ENCODE assay signal across 7 mouse cellular contexts in genomic region chr8:71475702-71476075, GRCm38 (mm10). TPM values are rescaled to one million over a fixed set of nuclear protein-coding genes. Genes with fewer than 3 reads are reported as not detected.
DNase-seq lines count a peak whose midpoint lies in the region; ATAC-seq and TF ChIP-seq lines count a peak whose summit lies in the region.

No protein-coding gene starts in this region.

- no peaks in the 10 kb centered on the region for H3K9me3 ChIP-seq in embryonic facial prominence, embryonic 15.5 days (replicated peaks)
- H3K9me3 ChIP-seq in intestine, postnatal 0 days (ENCODE audit: control insufficient read depth), result no peaks in the 10 kb centered on the region
- no peaks in the 10 kb centered on the region for H3K9me3 ChIP-seq in neural tube, embryonic 15.5 days (replicated peaks)

- peak overlapping the region; percentile 89 for H3K27ac ChIP-seq in embryonic facial prominence, embryonic 15.5 days (replicated peaks)
- H3K27ac ChIP-seq in intestine, postnatal 0 days (ENCODE audit: low read depth, low read length), result no peak overlapping the region; the same call in 1 of the 2 replicates
- peak overlapping the region; percentile 93 for H3K27ac ChIP-seq in neural tube, embryonic 15.5 days (replicated peaks)

- no peaks in the 10 kb centered on the region for H3K27me3 ChIP-seq in embryonic facial prominence, embryonic 15.5 days
- no peaks in the 10 kb centered on the region for H3K27me3 ChIP-seq in intestine, postnatal 0 days (replicated peaks; ENCODE audit: control insufficient read depth, insufficient read depth, low read length)
- H3K27me3 ChIP-seq in neural tube, embryonic 15.5 days (replicated peaks), result no peaks in the 10 kb centered on the region

- peaks cover 23% of the 10 kb centered on the region for H3K4me1 ChIP-seq in embryonic facial prominence, embryonic 15.5 days
- H3K4me1 ChIP-seq in intestine, postnatal 0 days (replicated peaks; ENCODE audit: control insufficient read depth, insufficient read depth, low read length), result no peaks in the 10 kb centered on the region; the same call in 1 of the 2 replicates
- peaks cover 30% of the 10 kb centered on the region for H3K4me1 ChIP-seq in neural tube, embryonic 15.5 days

- peak overlapping the region; percentile 37; the same call in 1 of the 2 replicates for H3K9ac ChIP-seq in embryonic facial prominence, embryonic 15.5 days
- 0 out of 2 replicates have a peak overlapping the region, but pooled peaks have one; percentile 64 for H3K9ac ChIP-seq in intestine, postnatal 0 days (ENCODE audit: low read depth, low read length)
- H3K9ac ChIP-seq in neural tube, embryonic 15.5 days (replicated peaks), result peak overlapping the region; percentile 65

- peaks cover 67% of the 10 kb centered on the region for H3K36me3 ChIP-seq in embryonic facial prominence, embryonic 15.5 days
- H3K36me3 ChIP-seq in intestine, postnatal 0 days (ENCODE audit: control insufficient read depth, insufficient read depth), result peaks cover 35% of the 10 kb centered on the region
- H3K36me3 ChIP-seq in neural tube, embryonic 15.5 days, result peaks cover 70% of the 10 kb centered on the region

- H3K4me2 ChIP-seq in embryonic facial prominence, embryonic 15.5 days (replicated peaks), result peak overlapping the region; percentile 72
- peak overlapping the region; percentile 85 for H3K4me2 ChIP-seq in intestine, postnatal 0 days (replicated peaks; ENCODE audit: low read depth)
- peak overlapping the region; percentile 81 for H3K4me2 ChIP-seq in neural tube, embryonic 15.5 days

- 22% methylated on average over 4 of the region's 4 CpGs for WGBS in embryonic facial prominence, embryonic 15.5 days
- 22% methylated on average over 4 of the region's 4 CpGs for WGBS in intestine, postnatal 0 days
- WGBS in neural tube, embryonic 15.5 days, result 31% methylated on average over 4 of the region's 4 CpGs

- peak; percentile 21 for DNase-seq in kidney, postnatal 10 days
- no peak for DNase-seq in kidney, postnatal 36 days
- no peak for DNase-seq in thymus, postnatal 14 days
- no peak for DNase-seq in layer of hippocampus, postnatal 25 days (ENCODE audit: extremely low spot score in 1 of 2, low spot score in 1 of 2)

- H3K4me3 ChIP-seq in embryonic facial prominence, embryonic 15.5 days (replicated peaks), result peak overlapping the region; percentile 67
- H3K4me3 ChIP-seq in intestine, postnatal 0 days (ENCODE audit: low read depth, low read length), result peak overlapping the region; percentile 65
- H3K4me3 ChIP-seq in neural tube, embryonic 15.5 days (replicated peaks), result peak overlapping the region; percentile 56

- ATAC-seq in embryonic facial prominence, embryonic 15.5 days (ENCODE audit: insufficient number of reproducible peaks, low FRiP score, low TSS enrichment, low read depth), result no peak
- no peak for ATAC-seq in intestine, postnatal 0 days
- ATAC-seq in neural tube, embryonic 15.5 days (ENCODE audit: low FRiP score), result peak; percentile 5; the same call in 1 of the 2 replicates

- TF ChIP-seq CTCF in intestine, postnatal 0 days (IDR thresholded peaks at IDR 0.05; ENCODE audit: low read depth), result no peak

RNA-seq across cellular contexts. Expression of gene Dda1, which starts 6.7 kb away (rescaled TPM):
- 105 and 112 TPM in 2 replicates for polyA plus RNA-seq in embryonic facial prominence, embryonic 15.5 days (2015; fragmentation: Nextera tagmentation; extraction: Ambion mirVana)
- polyA plus RNA-seq in intestine, postnatal 0 days (2015; fragmentation: Nextera tagmentation; extraction: Ambion mirVana), result 82.8 and 91.7 TPM in 2 replicates
- polyA plus RNA-seq in neural tube, embryonic 15.5 days (2015; fragmentation: Nextera tagmentation; extraction: Ambion mirVana), result 223 and 252 TPM in 2 replicates
- total RNA-seq in layer of hippocampus, postnatal 25 days (2021), result 10 to 100 TPM; 95.6 to 97.2 TPM

RNA-seq across cellular contexts. Expression of gene Ano8, which starts 10.1 kb away (rescaled TPM):
- polyA plus RNA-seq in embryonic facial prominence, embryonic 15.5 days (2015; fragmentation: Nextera tagmentation; extraction: Ambion mirVana), result 3.0 and 3.7 TPM in 2 replicates
- polyA plus RNA-seq in intestine, postnatal 0 days (2015; fragmentation: Nextera tagmentation; extraction: Ambion mirVana), result 0.54 and 0.74 TPM in 2 replicates
- polyA plus RNA-seq in neural tube, embryonic 15.5 days (2015; fragmentation: Nextera tagmentation; extraction: Ambion mirVana), result 5.7 and 6.8 TPM in 2 replicates
- 10 to 100 TPM; 53.5 to 58.0 TPM for total RNA-seq in layer of hippocampus, postnatal 25 days (2021)

RNA-seq across cellular contexts. Expression of gene Mrpl34, which starts 10.9 kb away (rescaled TPM):
- polyA plus RNA-seq in embryonic facial prominence, embryonic 15.5 days (2015; fragmentation: Nextera tagmentation; extraction: Ambion mirVana), result 115 and 122 TPM in 2 replicates
- 187 and 190 TPM in 2 replicates for polyA plus RNA-seq in intestine, postnatal 0 days (2015; fragmentation: Nextera tagmentation; extraction: Ambion mirVana)
- polyA plus RNA-seq in neural tube, embryonic 15.5 days (2015; fragmentation: Nextera tagmentation; extraction: Ambion mirVana), result 181 and 182 TPM in 2 replicates
- 10 to 100 TPM; 49.9 to 54.7 TPM for total RNA-seq in layer of hippocampus, postnatal 25 days (2021)

RNA-seq across cellular contexts. Expression of gene Gtpbp3, which starts 12.2 kb away (rescaled TPM):
- polyA plus RNA-seq in embryonic facial prominence, embryonic 15.5 days (2015; fragmentation: Nextera tagmentation; extraction: Ambion mirVana), result 15.9 and 17.3 TPM in 2 replicates
- 6.3 and 6.6 TPM in 2 replicates for polyA plus RNA-seq in intestine, postnatal 0 days (2015; fragmentation: Nextera tagmentation; extraction: Ambion mirVana)
- polyA plus RNA-seq in neural tube, embryonic 15.5 days (2015; fragmentation: Nextera tagmentation; extraction: Ambion mirVana), result 15.4 and 17.1 TPM in 2 replicates
- 10 to 100 TPM; 28.4 to 36.4 TPM for total RNA-seq in layer of hippocampus, postnatal 25 days (2021)

RNA-seq across cellular contexts. Expression of gene Abhd8, which starts 12.2 kb away (rescaled TPM):
- polyA plus RNA-seq in embryonic facial prominence, embryonic 15.5 days (2015; fragmentation: Nextera tagmentation; extraction: Ambion mirVana), result 73.2 and 77.0 TPM in 2 replicates
- 15.2 and 15.9 TPM in 2 replicates for polyA plus RNA-seq in intestine, postnatal 0 days (2015; fragmentation: Nextera tagmentation; extraction: Ambion mirVana)
- 160 and 192 TPM in 2 replicates for polyA plus RNA-seq in neural tube, embryonic 15.5 days (2015; fragmentation: Nextera tagmentation; extraction: Ambion mirVana)
- 100 to 1,000 TPM; 235 to 284 TPM for total RNA-seq in layer of hippocampus, postnatal 25 days (2021)
